ENCODE assay signal across 16 mouse cellular contexts in the genomic region with DNA sequence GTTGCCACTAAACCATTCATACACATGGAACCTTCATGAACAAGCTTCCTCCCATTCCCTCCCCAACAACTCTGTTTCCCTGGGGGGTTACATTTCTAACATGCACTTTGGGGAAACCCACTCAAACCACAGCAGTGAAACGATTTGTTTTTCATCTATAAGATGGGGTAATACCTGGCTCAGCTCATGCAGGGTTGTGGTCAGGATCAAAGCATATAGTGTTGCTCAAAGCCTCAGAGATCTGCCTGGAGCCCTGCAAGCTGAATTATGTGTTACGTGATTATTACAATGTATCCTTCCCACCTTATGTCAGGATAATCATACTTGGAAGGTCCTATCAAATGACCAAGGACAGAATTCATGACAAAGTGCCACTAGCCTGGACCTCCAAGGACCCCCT.
DNase-seq lines count a peak whose midpoint lies in the region; ATAC-seq lines count a peak whose summit lies in the region.
"Had no signal": no experiment of that assay in that cellular context is flagged by ENCODE, and none has a peak within 500 bp of the region (broad histone marks: within the 10 kb centered on the region; RNA-seq: fewer than 3 reads in every experiment).

No protein-coding gene starts in this region.

- peak; percentile 44 for DNase-seq in T-cell, adult 2 months (ENCODE audit: low spot score)
- DNase-seq in naive thymus-derived CD4-positive, alpha-beta T cell, adult 2 months (ENCODE audit: low read depth): peak; percentile 68
- DNase-seq in spleen, postnatal 14 days (ENCODE audit: low spot score in 2 of 2): no peak
- DNase-seq in spleen, postnatal 10 days (ENCODE audit: low spot score in 2 of 2): no peak
- no peak for DNase-seq in spleen, adult 18-20 months
- DNase-seq: adrenal gland, postnatal 10 days; cerebellum, adult 11-12 months; cerebellum, adult 9-11 months; cerebellum, postnatal 36 days; gastrocnemius, adult 2 months; gastrocnemius, postnatal 25 days; heart, adult 18-20 months; heart, postnatal 14 days had no signal

- peak; percentile 37 for ATAC-seq in CD4-positive, CD25-positive, alpha-beta regulatory T cell, adult 4 months
- ATAC-seq: forebrain, embryonic 14.5 days; intestine, postnatal 0 days had no signal

Comparison
In these comparisons a context has a peak if more than half of its experiments do, and no peak if none do; other contexts are left out.
1. DNase-seq: peak in T-cell, adult 2 months (single experiment) and naive thymus-derived CD4-positive, alpha-beta T cell, adult 2 months (single experiment); none in spleen, postnatal 14 days (0 of 2), spleen, postnatal 10 days (0 of 2) and spleen, adult 18-20 months (0 of 2).